Mouse (Mus musculus): ENCODE results near the gene Ednra. TPM values are rescaled to one million over a fixed set of nuclear protein-coding genes. Genes with fewer than 3 reads are reported as not detected.

Ednra gene
- total RNA-seq, 2 experiments from 2014 or later: 5.1 to 6.5 TPM

DNA sequence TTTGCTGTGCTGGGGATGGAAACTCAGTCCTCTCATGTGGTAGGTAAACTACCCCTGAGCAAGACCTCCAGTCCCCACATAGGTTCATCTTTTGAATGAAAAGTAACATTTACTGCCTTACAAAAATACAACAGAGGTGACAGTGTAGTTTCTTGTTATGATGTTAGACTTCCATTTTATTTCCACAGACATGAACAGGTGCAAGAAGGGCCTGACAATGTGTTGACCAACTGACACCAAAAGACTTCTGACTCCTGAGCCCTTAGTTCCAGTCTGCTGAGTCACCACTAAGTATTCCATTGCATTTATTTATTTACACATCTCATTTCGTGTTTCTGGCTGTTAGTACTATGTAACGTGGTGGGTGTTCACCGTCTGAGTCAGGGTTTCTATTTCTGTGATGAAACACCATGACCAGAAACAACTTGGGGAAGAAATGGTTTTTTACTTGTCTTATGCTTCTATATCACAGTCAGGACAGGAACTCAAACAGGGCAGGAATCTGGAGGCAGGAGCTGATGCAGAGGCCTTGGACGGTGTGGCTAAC is 64.7 kb downstream of the Ednra start:
- no peak for DNase-seq (ENCODE audit: low spot score in 2 of 2)

GRCm38 (mm10) chr8:77658356-77658755 is 65.9 kb downstream of the Ednra start:
- no peak for DNase-seq (ENCODE audit: low spot score in 2 of 2)

GRCm38 (mm10) chr8:77650646-77651190 is 73.5 kb downstream of the Ednra start:
- no peak for DNase-seq (ENCODE audit: low spot score in 2 of 2)

GRCm38 (mm10) chr8:77640093-77640839 is 84.0 kb downstream of the Ednra start:
- DNase-seq (ENCODE audit: low spot score in 2 of 2): no peak

DNA sequence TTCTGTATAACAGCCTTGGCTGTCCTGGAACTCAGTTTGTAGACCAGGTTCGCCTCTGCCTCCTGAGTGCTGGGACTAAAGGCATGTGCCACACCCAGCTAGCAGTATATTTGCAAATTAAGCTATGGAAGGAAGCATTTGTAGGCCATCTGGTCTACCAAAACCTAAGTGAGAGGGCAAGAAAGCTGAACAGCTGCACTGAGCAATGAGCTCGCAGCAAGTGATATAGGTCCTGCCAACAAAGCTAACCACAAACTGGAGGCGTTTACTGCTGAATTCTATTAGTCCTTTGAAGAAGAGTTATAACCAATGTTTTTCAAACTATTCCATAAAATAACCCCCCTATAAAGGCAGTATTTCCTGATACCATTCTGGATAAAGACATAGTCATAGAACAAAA is 86.7 kb downstream of the Ednra start:
- DNase-seq (ENCODE audit: low spot score in 2 of 2): no peak

GRCm38 (mm10) chr8:77634035-77634434 is 90.2 kb downstream of the Ednra start:
- DNase-seq (ENCODE audit: low spot score in 2 of 2): no peak

DNA sequence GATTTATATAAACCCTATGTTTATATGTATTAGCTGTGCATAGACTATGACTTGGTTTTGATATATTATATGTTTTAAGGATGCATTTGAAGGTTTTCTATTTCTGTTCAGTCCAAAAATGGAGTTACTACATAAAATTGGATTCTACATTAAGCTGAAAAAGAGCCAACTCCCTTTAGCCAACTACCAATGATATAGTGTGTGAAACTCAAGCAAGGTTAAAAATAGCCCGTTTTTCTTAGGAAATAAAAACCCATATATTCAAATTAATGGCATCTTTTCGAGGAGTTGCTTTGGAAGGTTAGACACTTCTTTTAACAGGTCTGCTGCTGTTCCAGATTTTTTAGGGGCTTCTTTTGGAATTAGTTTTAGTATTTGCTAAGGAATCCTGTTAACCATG is 91.1 kb downstream of the Ednra start:
- no peak for DNase-seq (ENCODE audit: low spot score in 2 of 2)

- no peak for DNase-seq (ENCODE audit: low spot score in 2 of 2)
These were observed 93.6 kb downstream of the Ednra start for GRCm38 (mm10) chr8:77630691-77631090.

DNA sequence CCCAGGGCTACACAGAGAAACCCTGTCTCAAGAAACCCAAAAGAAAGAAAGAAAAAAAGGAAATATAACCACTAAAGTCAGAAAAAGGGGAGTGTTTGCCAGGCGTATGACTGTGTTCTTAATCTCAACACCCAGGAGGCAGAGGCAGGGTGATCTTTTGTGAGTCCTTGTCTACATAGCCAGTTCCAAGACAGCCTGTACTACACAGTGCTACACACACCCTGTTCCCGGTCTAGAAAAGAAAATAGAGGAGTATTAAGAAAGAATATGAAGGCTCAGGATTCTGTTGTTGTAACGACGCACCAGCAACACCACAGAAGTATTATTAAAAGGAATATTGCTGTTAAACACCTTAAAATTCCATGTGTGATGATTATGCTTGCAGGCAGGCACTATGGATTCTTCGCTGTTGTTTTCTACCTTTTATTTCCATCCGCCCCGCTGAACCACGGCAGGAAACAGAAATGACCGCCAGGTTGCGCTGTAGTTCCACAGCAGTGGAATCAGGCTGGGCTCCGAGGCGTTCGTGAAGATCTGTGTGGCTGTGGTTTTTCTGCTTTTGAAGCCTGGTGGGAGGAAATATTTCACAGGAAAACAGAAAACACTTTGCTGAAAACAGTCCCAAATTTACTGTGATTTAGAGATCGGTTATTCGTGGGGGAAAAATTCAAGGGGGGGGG is 94.3 kb downstream of the Ednra start:
- peak; percentile 81 to 86 for DNase-seq (ENCODE audit: low spot score in 2 of 2)

GRCm38 (mm10) chr8:77623677-77624209 is 100.5 kb downstream of the Ednra start:
- no peak for DNase-seq (ENCODE audit: low spot score in 2 of 2)

DNA sequence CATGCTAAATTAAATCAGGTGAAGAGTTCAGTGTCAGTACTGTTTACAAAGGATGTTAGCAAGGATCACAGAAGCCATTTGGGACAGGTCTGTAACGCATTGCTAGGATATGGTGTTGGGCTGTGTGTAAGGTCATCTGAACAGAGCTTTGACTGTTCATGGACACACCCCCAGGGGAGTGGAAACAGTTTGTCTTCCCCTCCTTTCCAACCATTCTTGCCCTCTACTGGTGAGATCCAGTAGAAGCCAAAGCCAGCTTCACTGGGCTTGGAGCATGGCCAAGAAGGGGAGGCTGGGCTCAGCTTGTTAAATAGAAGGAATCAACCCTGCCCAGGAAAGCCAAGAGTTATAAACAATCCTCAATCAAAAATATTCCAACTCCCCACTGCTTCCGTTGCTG is 106.3 kb downstream of the Ednra start:
- DNase-seq (ENCODE audit: low spot score in 2 of 2): peak in 1 of 2 experiments; percentile 15

Other genes with a start within 250 kb of the Ednra start
- gene Arhgap10, start 206.5 kb downstream of the Ednra start, total RNA-seq (2021): 1 to 10 TPM; 6.9 to 7.6 TPM
- 10 to 100 TPM; 22.5 to 23.3 TPM for gene Prmt9, start 175.1 kb downstream of the Ednra start, total RNA-seq (2021)
- 10 to 100 TPM; 62.2 to 64.1 TPM for gene Tmem184c, start 113.8 kb downstream of the Ednra start, total RNA-seq (2021)